Mouse (Mus musculus): Measurements from ENCODE around the gene Nrsn2.

DNA sequence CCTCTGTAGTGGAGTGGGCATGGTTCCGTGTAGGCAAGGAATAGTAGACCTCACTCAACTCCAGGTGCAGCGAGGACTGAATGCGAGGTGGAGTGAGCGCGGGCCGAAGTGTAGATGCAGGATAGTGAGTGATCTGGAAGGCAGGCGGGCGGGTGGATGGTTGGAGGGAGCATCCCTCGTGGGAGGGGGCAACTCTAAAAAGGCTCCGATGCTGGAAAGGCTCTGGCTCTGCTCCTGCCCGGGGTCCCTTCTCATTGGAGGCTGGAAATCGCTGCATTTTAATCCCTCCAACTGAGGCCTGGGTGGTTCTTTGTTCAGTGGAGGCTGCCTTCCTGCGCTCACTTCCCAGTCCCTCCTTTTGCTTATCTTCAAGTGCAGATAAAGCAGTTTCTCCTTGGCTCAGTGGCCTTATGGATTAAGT lies 22.7 kb upstream of the Nrsn2 start:
- TF ChIP-seq CTCF (IDR thresholded peaks at IDR 0.05; ENCODE audit: low read depth) (no peak), EP300 (IDR thresholded peaks at IDR 0.05; ENCODE audit: low read depth) (no peak)

Data from liver, postnatal 0 days (tissue).